Mouse (Mus musculus) common myeloid progenitor, adult 5-6 weeks (primary cell): ENCODE measurements around the gene Larp4. TPM values are rescaled to one million over a fixed set of nuclear protein-coding genes. Genes with fewer than 3 reads are reported as not detected.

Source experiments
- ATAC-seq: replicated peaks from 2 replicates; pipeline ENCODE4 v1.8.0; 2016; ENCODE audit warnings: low read depth, mild to moderate bottlenecking, moderate TSS enrichment, inconsistent platforms; ENCODE audit not compliant: poor library complexity, severe bottlenecking
- total RNA-seq: library from RNA; stranded (forward); fragments of 200-1000, 187-1606 nt; gene quantifications from 2 replicates; pipeline ENCODE4 v1.2.3, GENCODE M21; 2017

Larp4 gene
- total RNA-seq, 1 experiment from 2014 or later = 109 TPM

- ATAC-seq = no peak
These were observed 82.9 kb downstream of the Larp4 start for GRCm38 (mm10) chr15:100052726-100053125.

- no peak for ATAC-seq
These were observed 86.6 kb downstream of the Larp4 start for GRCm38 (mm10) chr15:100056397-100056908.

GRCm38 (mm10) chr15:100057698-100058097 is 87.8 kb downstream of the Larp4 start:
- no peak for ATAC-seq

GRCm38 (mm10) chr15:100058143-100058542 is 88.3 kb downstream of the Larp4 start:
- no peak for ATAC-seq

- no peak for ATAC-seq
These were observed 89.0 kb downstream of the Larp4 start for GRCm38 (mm10) chr15:100058912-100059311.

- no peak for ATAC-seq
These were observed 89.9 kb downstream of the Larp4 start for GRCm38 (mm10) chr15:100059626-100060311.

- ATAC-seq = peak; percentile 59
These were observed 90.8 kb downstream of the Larp4 start for GRCm38 (mm10) chr15:100060513-100061140.

- ATAC-seq = no peak
These were observed 91.5 kb downstream of the Larp4 start for GRCm38 (mm10) chr15:100061377-100061776.

GRCm38 (mm10) chr15:100063229-100063773 is 93.4 kb downstream of the Larp4 start:
- ATAC-seq = no peak

Other genes starting within 250 kb of the Larp4 start
- gene Cox14, start 244.4 kb upstream of the Larp4 start, total RNA-seq = 31.2 and 49.0 TPM in 2 replicates
- gene Cers5, start 197.2 kb upstream of the Larp4 start, total RNA-seq = 24.0 and 33.2 TPM in 2 replicates
- 1.5 and 2.2 TPM in 2 replicates for gene Lima1, start 94.6 kb upstream of the Larp4 start, total RNA-seq
- not detected in 2 replicates for gene Fam186a, start 3.0 kb upstream of the Larp4 start, total RNA-seq
- gene Dip2b, start 68.6 kb downstream of the Larp4 start, total RNA-seq = 14.9 and 15.4 TPM in 2 replicates